Mouse (Mus musculus): ENCODE data around the gene Dapk3. TPM values are rescaled to one million over a fixed set of nuclear protein-coding genes. Genes with fewer than 3 reads are reported as not detected.
A peak's percentile ranks its signal among the peaks of the same experiment; 100 is the strongest.

The Dapk3 gene
- total RNA-seq (2021) = 10 to 100 TPM; 71.7 to 71.8 TPM

GRCm38 (mm10) chr10:81182336-81183333, at the start of gene Dapk3:
TSS of gene Dapk3 (plus strand) at chr10:81183005.
- DNase-seq (ENCODE audit: extremely low spot score in 1 of 2, low spot score in 1 of 2) = peak; percentile 88 to 97

- DNase-seq (ENCODE audit: extremely low spot score in 1 of 2, low spot score in 1 of 2) = no peak
Measured at GRCm38 (mm10) chr10:81134181-81134587, 48.6 kb upstream of the Dapk3 start.

GRCm38 (mm10) chr10:81134966-81135681, 47.7 kb upstream of the Dapk3 start, which contains the start of gene Zbtb7a:
TSS of gene Zbtb7a (plus strand) at chr10:81135220.
- DNase-seq (ENCODE audit: extremely low spot score in 1 of 2, low spot score in 1 of 2) = peak in 1 of 2 experiments; percentile 39

- DNase-seq (ENCODE audit: extremely low spot score in 1 of 2, low spot score in 1 of 2) = peak in 1 of 2 experiments; percentile 53
Measured at GRCm38 (mm10) chr10:81135831-81136705, 46.7 kb upstream of the Dapk3 start.

- DNase-seq (ENCODE audit: extremely low spot score in 1 of 2, low spot score in 1 of 2) = peak; percentile 69 to 80
Measured at GRCm38 (mm10) chr10:81136706-81137231, 46.0 kb upstream of the Dapk3 start.

GRCm38 (mm10) chr10:81137252-81138130, 45.3 kb upstream of the Dapk3 start:
- DNase-seq (ENCODE audit: extremely low spot score in 1 of 2, low spot score in 1 of 2) = peak; percentile 99 to 100

GRCm38 (mm10) chr10:81138131-81138782, 44.5 kb upstream of the Dapk3 start:
- DNase-seq (ENCODE audit: extremely low spot score in 1 of 2, low spot score in 1 of 2) = no peak

- DNase-seq (ENCODE audit: extremely low spot score in 1 of 2, low spot score in 1 of 2) = no peak
Measured at GRCm38 (mm10) chr10:81138821-81139528, 43.8 kb upstream of the Dapk3 start.

- no peak for DNase-seq (ENCODE audit: extremely low spot score in 1 of 2, low spot score in 1 of 2)
Measured at GRCm38 (mm10) chr10:81139529-81139846, 43.3 kb upstream of the Dapk3 start.

GRCm38 (mm10) chr10:81140005-81140404, 42.8 kb upstream of the Dapk3 start:
- DNase-seq (ENCODE audit: extremely low spot score in 1 of 2, low spot score in 1 of 2) = no peak

GRCm38 (mm10) chr10:81140717-81141454, 41.9 kb upstream of the Dapk3 start:
- DNase-seq (ENCODE audit: extremely low spot score in 1 of 2, low spot score in 1 of 2) = peak in 1 of 2 experiments; percentile 8

- DNase-seq (ENCODE audit: extremely low spot score in 1 of 2, low spot score in 1 of 2) = no peak
Measured at GRCm38 (mm10) chr10:81141455-81142210, 41.2 kb upstream of the Dapk3 start.

- DNase-seq (ENCODE audit: extremely low spot score in 1 of 2, low spot score in 1 of 2) = peak in 1 of 2 experiments; percentile 17
Measured at GRCm38 (mm10) chr10:81142551-81142981, 40.2 kb upstream of the Dapk3 start.

GRCm38 (mm10) chr10:81143157-81143633, 39.6 kb upstream of the Dapk3 start:
- peak in 1 of 2 experiments; percentile 9 for DNase-seq (ENCODE audit: extremely low spot score in 1 of 2, low spot score in 1 of 2)

- no peak for DNase-seq (ENCODE audit: extremely low spot score in 1 of 2, low spot score in 1 of 2)
Measured at GRCm38 (mm10) chr10:81143845-81144437, 38.9 kb upstream of the Dapk3 start.

GRCm38 (mm10) chr10:81144667-81145066, 38.1 kb upstream of the Dapk3 start:
- DNase-seq (ENCODE audit: extremely low spot score in 1 of 2, low spot score in 1 of 2) = no peak
